Mouse (Mus musculus) lung, postnatal 0 days (tissue): ENCODE data around the gene Lcp1. TPM values are rescaled to one million over a fixed set of nuclear protein-coding genes. Genes with fewer than 3 reads are reported as not detected.

Experiments used
- ATAC-seq: fragments of 200-750 bp; cut with Nextera tagmentation; 2 replicates; pipeline ENCODE4 v1.8.0; 2017; ENCODE audit warnings: moderate library complexity
- DNase-seq: peaks from one replicate; pipeline ENCODE4 v3.0.0-alpha.2; 2016; ENCODE audit warnings: low spot score
- H3K27ac ChIP-seq: fragments of 300-500 bp; sonication (generic); 2 replicates; pipeline ENCODE4 v1.5.1; 2014; ENCODE audit warnings: antibody characterized with exemption, mild to moderate bottlenecking, low read length, mixed read lengths
- H3K27me3 ChIP-seq: fragments of 300-500 bp; sonication (generic); replicated peaks from 2 replicates; pipeline ENCODE4 v1.6.1; 2014; ENCODE audit warnings: low read length, mixed read lengths; ENCODE audit not compliant: insufficient read depth
- H3K36me3 ChIP-seq: fragments of 300-500 bp; sonication (generic); 2 replicates; pipeline ENCODE4 v1.6.1; 2014; ENCODE audit warnings: low read length, mixed read lengths; ENCODE audit not compliant: insufficient read depth
- H3K4me1 ChIP-seq: fragments of 300-500 bp; sonication (generic); 2 replicates; pipeline ENCODE4 v1.6.1; 2014; ENCODE audit warnings: antibody characterized with exemption, low read depth, low read length, mixed read lengths; ENCODE audit not compliant: insufficient read depth
- H3K4me2 ChIP-seq: fragments of 300-500 bp; sonication (generic); replicated peaks from 2 replicates; pipeline ENCODE4 v1.6.1; 2014; ENCODE audit warnings: low read depth, mild to moderate bottlenecking, low read length, moderate library complexity, mixed read lengths
- H3K4me3 ChIP-seq: fragments of 300-500 bp; sonication (generic); 2 replicates; pipeline ENCODE4 v1.5.1; 2014; ENCODE audit warnings: low read depth, low read length
- H3K9ac ChIP-seq: fragments of 300-500 bp; sonication (generic); replicated peaks from 2 replicates; pipeline ENCODE4 v1.6.1; 2014; ENCODE audit warnings: low read depth, mild to moderate bottlenecking
- H3K9me3 ChIP-seq: fragments of 300-500 bp; sonication (generic); 2 replicates; pipeline ENCODE4 v1.6.1; 2016; ENCODE audit warnings: low read length, mixed read lengths
- CTCF ChIP-seq: IDR thresholded peaks from 2 replicates; pipeline ENCODE4 v1.5.1; 2016; ENCODE audit warnings: antibody characterized with exemption, mild to moderate bottlenecking
- EP300 ChIP-seq: IDR thresholded peaks from 2 replicates; pipeline ENCODE4 v1.6.1; 2016; ENCODE audit warnings: antibody characterized with exemption, mild to moderate bottlenecking, control low read depth
- WGBS: fragments of 180-500 bp; shearing (Covaris S2); extraction: QIAGEN DNeasy Blood & Tissue Kit; methylation state at CpG from one replicate; pipeline ENCODE4 v1.1.7; 2014; 5-methylcytosine and 5-hydroxymethylcytosine counted together
- polyA plus RNA-seq: library from polyadenylated mRNA; unstranded; fragments of >200 nt; fragmentation: Nextera tagmentation; extraction: Ambion mirVana; gene quantifications from 2 replicates; pipeline ENCODE4 v1.2.1, GENCODE M21; 2015

The Lcp1 gene
- polyA plus RNA-seq, 1 experiment from 2014 or later: 73.7 TPM

DNA sequence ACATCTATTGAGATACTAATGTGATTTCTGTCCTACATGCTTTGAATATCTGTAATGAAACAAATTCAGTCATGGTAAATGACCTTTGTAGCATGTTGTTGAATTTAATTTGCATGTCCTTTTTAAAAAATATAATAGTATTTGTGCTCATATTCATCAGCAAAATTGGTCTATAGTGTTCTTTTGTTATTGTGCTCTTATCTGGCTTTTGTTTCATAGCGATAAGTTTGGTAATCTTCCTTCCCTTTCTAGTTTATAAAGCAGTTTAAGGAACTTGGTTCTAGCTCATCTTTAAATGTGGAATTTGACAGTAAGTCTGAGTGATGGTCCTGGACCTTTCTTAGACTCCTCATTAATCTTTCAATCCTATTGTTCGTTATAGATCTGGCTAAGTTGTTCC, 28.5 kb downstream of the Lcp1 start:
- DNase-seq (no peak), ATAC-seq (no peak)
- Histone ChIP-seq H3K27ac (no peak overlapping the region), H3K4me1 (no peaks in the 10 kb centered on the region; the same call in 1 of the 2 replicates), H3K9me3 (no peaks in the 10 kb centered on the region), H3K4me2 (no peak overlapping the region), H3K36me3 (no peaks in the 10 kb centered on the region), H3K9ac (no peak overlapping the region), H3K27me3 (no peaks in the 10 kb centered on the region), H3K4me3 (no peak overlapping the region)
- 76% methylated on average over 2 of the region's 2 CpGs for WGBS
- TF ChIP-seq CTCF: no peak

DNA sequence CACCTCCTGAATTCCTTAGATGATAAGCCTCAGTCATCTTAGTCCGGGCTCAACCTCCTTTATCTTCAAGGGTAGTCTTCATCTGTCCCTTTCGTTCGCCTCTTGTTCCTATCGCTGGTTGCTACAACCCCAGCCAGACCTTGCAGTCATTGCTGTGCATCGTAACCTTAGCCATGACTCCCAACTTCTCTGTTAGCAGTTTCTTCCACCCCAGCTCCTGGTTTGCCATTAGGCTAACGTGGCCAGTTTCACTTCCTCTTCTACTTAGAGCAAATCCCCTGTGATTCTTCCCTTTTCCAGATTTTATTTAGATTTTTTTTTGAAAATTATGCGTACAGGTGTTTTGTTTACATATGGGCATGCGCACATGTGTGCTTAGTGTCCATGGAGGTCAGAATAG, 33.0 kb downstream of the Lcp1 start:
- H3K36me3 ChIP-seq: no peaks in the 10 kb centered on the region
- H3K9ac ChIP-seq: no peak overlapping the region
- WGBS: 88% methylated on average over 8 of the region's 8 CpGs
- peaks cover 2% of the 10 kb centered on the region; the same call in 1 of the 2 replicates for H3K4me1 ChIP-seq
- H3K4me2 ChIP-seq: no peak overlapping the region
- ATAC-seq (no peak), DNase-seq (peak; percentile 56)
- TF ChIP-seq EP300 (no peak), CTCF (no peak)
- H3K9me3 ChIP-seq: no peaks in the 10 kb centered on the region
- H3K4me3 ChIP-seq: no peak overlapping the region
- H3K27me3 ChIP-seq: no peaks in the 10 kb centered on the region
- H3K27ac ChIP-seq: no peak overlapping the region

DNA sequence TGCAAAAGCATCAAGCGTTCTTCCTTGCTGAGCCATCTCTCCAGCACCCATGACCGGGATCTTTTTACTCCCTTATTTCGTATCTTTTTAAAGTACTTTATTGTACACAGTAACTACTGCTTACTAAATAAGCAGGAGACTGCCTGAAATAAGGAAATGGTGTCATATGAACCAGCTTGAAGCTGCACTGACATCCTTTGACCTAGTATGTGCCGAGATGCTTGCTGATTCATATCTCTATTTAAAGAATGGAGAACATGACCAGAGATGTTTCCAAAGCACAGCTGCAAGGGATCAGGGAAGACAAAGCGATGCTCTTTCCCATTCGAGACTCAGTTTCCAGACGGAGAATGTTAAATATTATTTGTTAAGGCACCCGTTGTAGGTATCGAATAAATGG, 33.4 kb downstream of the Lcp1 start:
- H3K4me2 ChIP-seq: no peak overlapping the region
- no peak overlapping the region for H3K9ac ChIP-seq
- no peaks in the 10 kb centered on the region for H3K36me3 ChIP-seq
- 84% methylated on average over 9 of the region's 9 CpGs for WGBS
- peaks cover 2% of the 10 kb centered on the region; the same call in 1 of the 2 replicates for H3K4me1 ChIP-seq
- TF ChIP-seq CTCF (no peak), EP300 (no peak)
- no peaks in the 10 kb centered on the region for H3K9me3 ChIP-seq
- no peak overlapping the region for H3K4me3 ChIP-seq
- ATAC-seq (no peak), DNase-seq (no peak)
- H3K27me3 ChIP-seq: no peaks in the 10 kb centered on the region
- no peak overlapping the region for H3K27ac ChIP-seq

DNA sequence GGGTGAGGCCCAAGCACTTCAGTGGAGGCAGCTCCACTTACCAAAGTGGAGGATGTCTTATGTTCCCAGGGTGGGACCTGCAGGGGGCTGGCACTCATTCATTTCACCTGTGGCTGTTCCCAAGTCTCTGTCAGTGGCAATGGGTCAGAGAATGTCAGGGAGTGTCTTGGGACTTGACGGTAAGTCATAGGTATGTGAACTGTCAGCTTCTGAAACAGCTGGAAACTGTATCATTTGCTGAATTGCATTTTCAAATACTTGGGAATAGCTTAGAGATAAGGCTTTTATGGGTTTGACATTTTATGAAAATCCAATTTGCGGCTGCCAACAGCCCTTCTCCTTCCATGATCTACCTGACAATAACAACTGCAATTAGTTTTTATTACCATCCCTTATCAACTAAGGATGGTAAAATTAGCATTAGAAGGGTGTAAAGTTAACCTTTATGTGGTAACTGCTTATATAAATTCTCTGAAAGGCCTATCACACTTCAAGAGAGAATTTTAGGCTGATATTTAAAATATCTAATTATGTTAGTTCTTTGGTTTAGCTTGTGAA, 34.8 kb downstream of the Lcp1 start:
- Histone ChIP-seq H3K4me1 (peaks cover 2% of the 10 kb centered on the region; the same call in 1 of the 2 replicates), H3K4me2 (no peak overlapping the region), H3K9me3 (no peaks in the 10 kb centered on the region), H3K4me3 (no peak overlapping the region), H3K27ac (no peak overlapping the region), H3K36me3 (no peaks in the 10 kb centered on the region), H3K9ac (no peak overlapping the region), H3K27me3 (no peaks in the 10 kb centered on the region)
- DNase-seq (no peak), ATAC-seq (no peak)
- no peak for TF ChIP-seq CTCF
- no peak for TF ChIP-seq EP300
- WGBS: 45% methylated on average over 2 of the region's 2 CpGs

DNA sequence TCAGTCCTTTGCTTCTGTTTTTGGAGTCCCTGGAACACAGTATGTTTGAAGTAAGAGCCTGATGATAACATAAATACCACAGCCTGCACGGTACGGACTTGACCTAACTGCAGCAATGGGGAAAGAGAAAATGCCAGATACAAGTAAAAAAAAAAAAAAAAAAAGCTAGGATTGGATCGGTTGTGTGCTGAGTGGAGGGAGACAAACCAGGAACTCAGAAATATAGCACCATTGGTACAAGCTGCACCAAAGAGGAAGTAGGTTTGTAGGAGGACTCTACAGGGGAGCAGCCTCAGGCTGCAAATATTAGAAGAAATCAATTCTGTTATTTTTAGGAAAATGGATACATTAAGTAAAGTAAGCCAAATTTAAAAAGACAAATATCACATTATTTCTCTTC, 37.6 kb downstream of the Lcp1 start:
- ATAC-seq: no peak
- Histone ChIP-seq H3K4me1 (peaks cover 7% of the 10 kb centered on the region; the same call in 1 of the 2 replicates), H3K36me3 (no peaks in the 10 kb centered on the region), H3K27ac (no peak overlapping the region), H3K4me3 (no peak overlapping the region), H3K27me3 (no peaks in the 10 kb centered on the region), H3K9ac (no peak overlapping the region), H3K4me2 (no peak overlapping the region), H3K9me3 (no peaks in the 10 kb centered on the region)
- no peak for DNase-seq
- WGBS: 58% methylated on average over 3 of the region's 3 CpGs
- TF ChIP-seq EP300: no peak
- no peak for TF ChIP-seq CTCF

DNA sequence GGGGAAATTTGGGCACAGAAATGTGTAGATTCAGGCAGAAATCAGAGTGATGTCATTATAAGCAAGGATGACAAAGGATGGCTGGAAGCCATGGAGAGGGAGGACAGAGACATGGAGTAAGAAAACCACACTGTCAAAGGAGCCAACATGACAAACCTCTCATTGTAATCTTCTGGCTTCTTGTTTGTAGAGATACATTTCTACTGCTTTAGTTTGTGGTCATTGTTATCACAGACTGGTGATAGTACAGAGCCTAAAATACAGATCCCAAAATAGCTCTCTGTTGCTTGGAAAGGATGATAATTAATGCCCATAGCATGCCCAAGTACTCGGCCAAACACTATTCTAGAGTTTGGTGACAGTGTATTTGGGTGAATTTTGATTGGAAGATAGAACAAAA, 39.6 kb downstream of the Lcp1 start:
- TF ChIP-seq EP300 (no peak), CTCF (no peak)
- no peak overlapping the region for H3K9ac ChIP-seq
- DNase-seq (no peak), ATAC-seq (no peak)
- no peaks in the 10 kb centered on the region for H3K9me3 ChIP-seq
- H3K36me3 ChIP-seq: no peaks in the 10 kb centered on the region
- H3K4me3 ChIP-seq: no peak overlapping the region
- no peaks in the 10 kb centered on the region for H3K27me3 ChIP-seq
- 70% methylated on average over 1 of the region's 1 CpGs for WGBS
- H3K27ac ChIP-seq: no peak overlapping the region
- peaks cover 8% of the 10 kb centered on the region; the same call in 1 of the 2 replicates for H3K4me1 ChIP-seq
- H3K4me2 ChIP-seq: no peak overlapping the region

DNA sequence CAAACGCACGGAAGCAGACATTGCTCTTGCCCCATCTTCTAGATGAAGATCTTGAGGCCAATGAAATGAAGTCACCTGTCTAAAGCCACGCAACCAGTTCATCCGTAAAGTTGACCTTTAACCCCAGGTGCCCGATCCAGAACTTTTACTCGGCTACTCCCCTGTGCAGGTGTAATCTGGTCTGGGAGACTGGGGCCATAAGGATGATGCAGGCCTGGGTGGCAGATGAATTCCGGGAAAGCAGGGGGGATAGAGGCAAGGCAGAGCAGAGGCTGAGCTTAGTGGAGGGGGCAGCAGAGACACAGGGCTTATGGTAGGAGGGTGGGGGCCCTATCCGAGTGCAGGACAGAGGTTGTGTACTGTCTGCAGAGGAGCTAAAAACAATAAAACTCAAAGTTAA, 43.4 kb downstream of the Lcp1 start:
- H3K4me2 ChIP-seq: no peak overlapping the region
- DNase-seq (no peak), ATAC-seq (no peak)
- peaks cover 13% of the 10 kb centered on the region; the same call in 1 of the 2 replicates for H3K4me1 ChIP-seq
- no peaks in the 10 kb centered on the region for H3K36me3 ChIP-seq
- H3K27me3 ChIP-seq: no peaks in the 10 kb centered on the region
- WGBS: 68% methylated on average over 8 of the region's 8 CpGs
- H3K27ac ChIP-seq: no peak overlapping the region
- no peak overlapping the region for H3K9ac ChIP-seq
- H3K4me3 ChIP-seq: no peak overlapping the region
- TF ChIP-seq EP300: no peak
- no peak for TF ChIP-seq CTCF
- no peaks in the 10 kb centered on the region for H3K9me3 ChIP-seq
